ENCODE assay signal across 25 mouse cellular contexts in the genomic region with DNA sequence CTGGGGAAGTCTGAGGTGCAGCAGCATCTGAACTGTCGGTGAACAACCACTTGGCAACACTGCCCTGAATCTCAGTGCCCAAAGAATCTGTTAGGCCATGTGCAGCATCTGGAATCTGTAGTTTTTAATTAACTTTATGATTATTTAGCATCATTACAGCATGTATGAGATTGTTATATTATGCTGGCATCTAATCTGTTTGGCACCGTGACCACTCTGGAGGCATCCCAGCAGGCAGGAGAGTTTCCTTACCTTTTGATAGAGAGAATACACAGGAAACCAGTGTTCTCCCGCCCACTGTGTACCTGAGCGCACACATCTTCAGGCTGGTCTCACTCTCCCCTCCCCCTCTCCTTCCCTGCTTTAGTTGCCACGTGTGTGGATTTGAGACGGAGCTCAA.
A peak's percentile ranks its signal among the peaks of the same experiment; 100 is the strongest.
DNase-seq lines count a peak whose midpoint lies in the region; ATAC-seq and TF ChIP-seq lines count a peak whose summit lies in the region.
"Had no signal": no experiment of that assay in that cellular context is flagged by ENCODE, and none has a peak within 500 bp of the region (broad histone marks: within the 10 kb centered on the region; RNA-seq: fewer than 3 reads in every experiment).

No protein-coding gene starts in this region.

- intact Hi-C loops in heart, adult 2 months (cut with DNase I) = no loop called here

- H3K4me3 ChIP-seq in hindbrain, embryonic 14.5 days (replicated peaks; ENCODE audit: low read length) = no peak overlapping the region
- H3K4me3 ChIP-seq in neural tube, embryonic 13.5 days = no peak overlapping the region
- no peak overlapping the region for H3K4me3 ChIP-seq in heart, adult 2 months
- no peak overlapping the region for H3K4me3 ChIP-seq in stomach, postnatal 0 days (ENCODE audit: low read depth, low read length)
- H3K4me3 ChIP-seq: forebrain, embryonic 13.5 days; layer of hippocampus, adult 2 months; left cerebral cortex, adult 2 months; limb, embryonic 12.5 days; liver, embryonic 15.5 days had no signal

- no peak for TF ChIP-seq EP300 in heart, adult 2 months (IDR thresholded peaks at IDR 0.05; ENCODE audit: insufficient read depth, low read depth, low read length)
- no peak for TF ChIP-seq EP300 in stomach, postnatal 0 days (optimal IDR thresholded peaks at IDR 0.05)

- DNase-seq in layer of hippocampus, adult 9-11 months = peak; percentile 54
- DNase-seq in layer of hippocampus, postnatal 14 days (ENCODE audit: low spot score in 2 of 2) = no peak
- peak; percentile 36 for DNase-seq in brain, adult 2 months (ENCODE audit: low read depth, low spot score)
- DNase-seq in hindbrain, embryonic 14.5 days (ENCODE audit: low spot score) = no peak
- no peak for DNase-seq in heart, adult 2 months
- no peak for DNase-seq in stomach, postnatal 0 days (ENCODE audit: low spot score)
- DNase-seq: adrenal gland, adult 8-10 months; B cell, adult 2 months; cerebellum, adult 11 months; cerebellum, adult 9-10 months; cerebellum, postnatal 36 days; gastrocnemius, postnatal 10 days; kidney, adult 9 months; kidney, postnatal 14 days; lung, embryonic 14.5 days; lung, postnatal 14 days; thymus, adult 18-20 months; thymus, postnatal 25 days had no signal

- TF ChIP-seq CTCF in heart, adult 2 months (IDR thresholded peaks at IDR 0.05) = no peak
- no peak for TF ChIP-seq CTCF in stomach, postnatal 0 days (IDR thresholded peaks at IDR 0.05; ENCODE audit: low read depth)

- ATAC-seq in hindbrain, embryonic 14.5 days (ENCODE audit: low FRiP score) = peak; percentile 44; the same call in 1 of the 2 replicates
- ATAC-seq in neural tube, embryonic 13.5 days (ENCODE audit: low read depth) = peak; percentile 54; the same call in 1 of the 2 replicates
- ATAC-seq in stomach, postnatal 0 days (ENCODE audit: low FRiP score, low TSS enrichment) = no peak
- ATAC-seq: forebrain, embryonic 13.5 days; intestine, postnatal 0 days had no signal

- no peaks in the 10 kb centered on the region for H3K79me2 ChIP-seq in heart, adult 2 months (replicated peaks; ENCODE audit: control insufficient read depth, insufficient read depth, low read length)

- TF ChIP-seq POLR2A in heart, adult 2 months (IDR thresholded peaks at IDR 0.05; ENCODE audit: insufficient read depth, low read depth, low read length) = no peak

- no peaks in the 10 kb centered on the region for H3K27me3 ChIP-seq in hindbrain, embryonic 14.5 days (ENCODE audit: control insufficient read depth, insufficient read depth, low read length)
- no peaks in the 10 kb centered on the region for H3K27me3 ChIP-seq in neural tube, embryonic 13.5 days
- no peaks in the 10 kb centered on the region for H3K27me3 ChIP-seq in heart, adult 2 months (ENCODE audit: control insufficient read depth, insufficient read depth, low read length)
- H3K27me3 ChIP-seq in stomach, postnatal 0 days (ENCODE audit: control insufficient read depth, insufficient read depth, low read length) = no peaks in the 10 kb centered on the region
- H3K27me3 ChIP-seq: forebrain, embryonic 13.5 days; limb, embryonic 12.5 days; liver, embryonic 15.5 days had no signal

- no peaks in the 10 kb centered on the region for H3K4me1 ChIP-seq in hindbrain, embryonic 14.5 days (replicated peaks; ENCODE audit: control insufficient read depth, insufficient read depth, low read length)
- H3K4me1 ChIP-seq in neural tube, embryonic 13.5 days (replicated peaks) = no peaks in the 10 kb centered on the region
- no peaks in the 10 kb centered on the region for H3K4me1 ChIP-seq in heart, adult 2 months (ENCODE audit: control insufficient read depth, insufficient read depth, low read length)
- no peaks in the 10 kb centered on the region for H3K4me1 ChIP-seq in stomach, postnatal 0 days (replicated peaks; ENCODE audit: control insufficient read depth, insufficient read depth)
- H3K4me1 ChIP-seq: limb, embryonic 12.5 days; liver, embryonic 15.5 days had no signal

- 77% methylated on average over 6 of the region's 6 CpGs for WGBS in hindbrain, embryonic 14.5 days
- WGBS in neural tube, embryonic 13.5 days = 81% methylated on average over 6 of the region's 6 CpGs
- WGBS in heart, adult 2 months = 88% methylated on average over 6 of the region's 6 CpGs
- 77% methylated on average over 6 of the region's 6 CpGs for WGBS in stomach, postnatal 0 days

- H3K27ac ChIP-seq in hindbrain, embryonic 14.5 days = no peak overlapping the region
- H3K27ac ChIP-seq in neural tube, embryonic 13.5 days (replicated peaks) = no peak overlapping the region
- H3K27ac ChIP-seq in heart, adult 2 months = no peak overlapping the region
- H3K27ac ChIP-seq in stomach, postnatal 0 days (replicated peaks) = no peak overlapping the region
- H3K27ac ChIP-seq: forebrain, embryonic 13.5 days; layer of hippocampus, adult 2 months; left cerebral cortex, adult 2 months; limb, embryonic 12.5 days; liver, embryonic 15.5 days had no signal

- H3K9me3 ChIP-seq in hindbrain, embryonic 14.5 days (ENCODE audit: control insufficient read depth, low read length) = no peaks in the 10 kb centered on the region
- no peaks in the 10 kb centered on the region for H3K9me3 ChIP-seq in neural tube, embryonic 13.5 days
- H3K9me3 ChIP-seq in stomach, postnatal 0 days (ENCODE audit: control insufficient read depth, low read length) = no peaks in the 10 kb centered on the region
- H3K9me3 ChIP-seq: forebrain, embryonic 13.5 days; limb, embryonic 12.5 days; liver, embryonic 15.5 days had no signal

- H3K4me2 ChIP-seq in hindbrain, embryonic 14.5 days (replicated peaks) = no peak overlapping the region
- H3K4me2 ChIP-seq in neural tube, embryonic 13.5 days = no peak overlapping the region
- H3K4me2 ChIP-seq in stomach, postnatal 0 days (replicated peaks; ENCODE audit: low read depth) = no peak overlapping the region
- H3K4me2 ChIP-seq: forebrain, embryonic 13.5 days; limb, embryonic 12.5 days; liver, embryonic 15.5 days; lung, embryonic 14.5 days had no signal

- no peak overlapping the region for H3K9ac ChIP-seq in hindbrain, embryonic 14.5 days
- no peak overlapping the region for H3K9ac ChIP-seq in neural tube, embryonic 13.5 days
- no peak overlapping the region for H3K9ac ChIP-seq in heart, adult 2 months (ENCODE audit: low read depth, low read length)
- H3K9ac ChIP-seq in stomach, postnatal 0 days (ENCODE audit: low read length) = no peak overlapping the region
- H3K9ac ChIP-seq: forebrain, embryonic 13.5 days; limb, embryonic 12.5 days; liver, embryonic 15.5 days; lung, embryonic 14.5 days had no signal

- H3K36me3 ChIP-seq in hindbrain, embryonic 14.5 days (replicated peaks; ENCODE audit: control insufficient read depth, insufficient read depth) = peaks cover 75% of the 10 kb centered on the region
- peaks cover 85% of the 10 kb centered on the region for H3K36me3 ChIP-seq in neural tube, embryonic 13.5 days
- no peaks in the 10 kb centered on the region for H3K36me3 ChIP-seq in heart, adult 2 months (ENCODE audit: control insufficient read depth, insufficient read depth, low read length)
- peaks cover 4% of the 10 kb centered on the region; the same call in 1 of the 2 replicates for H3K36me3 ChIP-seq in stomach, postnatal 0 days (ENCODE audit: control insufficient read depth, insufficient read depth, low read length)
- H3K36me3 ChIP-seq: liver, embryonic 15.5 days had no signal

Comparison
In these comparisons a context has a peak if more than half of its experiments do, and no peak if none do; other contexts are left out.
1. DNase-seq: peak in layer of hippocampus, adult 9-11 months (single experiment) and brain, adult 2 months (single experiment); none in layer of hippocampus, postnatal 14 days (0 of 2), hindbrain, embryonic 14.5 days (single experiment), heart, adult 2 months (0 of 2) and stomach, postnatal 0 days (single experiment).